Mouse (Mus musculus) stomach, postnatal 0 days (tissue): ENCODE measurements at regions not wholly inside any gene's neighbourhood (a gene's known extent, or its start where the extent isn't known, plus 50 kb on each side); places are given as distances from the start of the nearest gene placed in this dataset.

Experiments
- CTCF ChIP-seq: IDR thresholded peaks from 2 replicates; pipeline ENCODE4 v1.5.1; 2016; ENCODE audit warnings: antibody characterized with exemption, low read depth, mild to moderate bottlenecking, moderate library complexity
- EP300 ChIP-seq: optimal IDR thresholded peaks from 2 replicates; pipeline ENCODE3; 2016; ENCODE audit warnings: antibody characterized with exemption

- no peak for TF ChIP-seq CTCF
- no peak for TF ChIP-seq EP300
Observed at GRCm38 (mm10) chr4:54798523-54798922, 146.3 kb upstream of the Zfp462 start.
